Mouse (Mus musculus) kidney, adult 11 months (tissue): ENCODE measurements around the gene Aloxe3.

Source experiments
- DNase-seq: peaks from one replicate; pipeline ENCODE4 v3.0.0; 2022

Aloxe3 gene

GRCm38 (mm10) chr11:69185031-69185430 lies 59.3 kb downstream of the Aloxe3 start:
- no peak for DNase-seq

- no peak for DNase-seq
These were observed 60.2 kb downstream of the Aloxe3 start for GRCm38 (mm10) chr11:69185936-69186335.

- no peak for DNase-seq
These were observed 67.1 kb downstream of the Aloxe3 start for GRCm38 (mm10) chr11:69192840-69193239.

- DNase-seq: no peak
These were observed 71.1 kb downstream of the Aloxe3 start for GRCm38 (mm10) chr11:69196766-69197165.

- no peak for DNase-seq
These were observed 71.5 kb downstream of the Aloxe3 start for GRCm38 (mm10) chr11:69197194-69197593.

- no peak for DNase-seq
These were observed 72.0 kb downstream of the Aloxe3 start, which contains the start of gene Alox8 for GRCm38 (mm10) chr11:69197743-69198142. Gene Alox8, minus strand, starts transcription at chr11:69197843.
